Mouse (Mus musculus): ENCODE results near the gene Vwde. TPM values are rescaled to one million over a fixed set of nuclear protein-coding genes. Genes with fewer than 3 reads are reported as not detected.

The Vwde gene
- total RNA-seq, 2 experiments from 2014 or later, result not detected

DNA sequence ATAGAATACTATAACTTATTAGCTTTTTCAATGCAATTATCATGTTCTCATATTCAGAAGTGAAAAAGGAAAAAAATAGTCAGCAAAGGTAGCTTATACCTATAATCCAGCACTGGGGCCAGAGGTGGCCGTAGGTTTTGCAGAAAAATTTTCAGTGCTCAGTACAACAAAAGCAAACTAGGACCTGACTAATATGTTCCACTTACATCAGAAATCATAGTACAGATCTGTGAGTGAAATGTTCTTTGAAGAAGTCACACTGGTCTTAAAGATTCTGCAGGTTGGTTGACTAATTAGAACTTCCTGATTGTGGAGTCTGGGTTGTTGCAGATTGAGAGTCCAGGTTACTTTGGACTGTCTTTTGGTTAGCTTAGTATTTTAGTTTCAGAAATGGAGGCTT, 87.5 kb downstream of the Vwde start:
- Histone ChIP-seq H3K27ac (no peak overlapping the region), H3K4me3 (no peak overlapping the region)
- no peak for DNase-seq (ENCODE audit: low spot score in 2 of 2)
- TF ChIP-seq CTCF (conservative IDR thresholded peaks at IDR 0.05), result no peak

DNA sequence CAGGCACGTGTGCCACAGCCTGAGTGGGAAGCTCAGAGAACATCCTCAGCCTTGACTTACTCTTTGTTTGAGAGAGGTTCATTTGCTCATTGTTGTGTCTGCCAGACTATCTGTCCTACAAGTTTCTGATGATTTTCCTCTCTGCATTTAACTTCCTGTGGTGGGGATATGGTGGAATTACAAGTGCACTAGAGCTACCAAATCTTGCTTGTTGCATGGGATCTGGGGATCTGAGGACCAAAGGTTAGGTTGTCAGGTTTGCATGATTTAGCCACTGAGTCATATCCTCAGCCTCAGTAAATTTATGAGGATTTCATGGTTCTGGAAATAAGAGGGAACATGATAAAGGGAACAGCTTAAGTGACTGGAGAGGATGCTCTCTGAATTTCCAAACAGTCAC, 116.1 kb downstream of the Vwde start:
- TF ChIP-seq CTCF (conservative IDR thresholded peaks at IDR 0.05), result peak; percentile 66
- H3K27ac ChIP-seq, result no peak overlapping the region
- DNase-seq (ENCODE audit: low spot score in 2 of 2), result no peak

More for the DNA sequence above, 116.1 kb downstream of the Vwde start:
- H3K4me3 ChIP-seq, result no peak overlapping the region

Other genes with a start within 250 kb of the Vwde start
- 100 to 1,000 TPM; 188 to 208 TPM for gene Tmem106b, start 155.2 kb downstream of the Vwde start, total RNA-seq (2021)